ENCODE assay signal across 12 mouse cellular contexts in genomic region chr14:23848529-23849141, GRCm38 (mm10).
DNase-seq lines count a peak whose midpoint lies in the region; ATAC-seq and TF ChIP-seq lines count a peak whose summit lies in the region.
"Had no signal": no experiment of that assay in that cellular context is flagged by ENCODE, and none has a peak within 500 bp of the region (broad histone marks: within the 10 kb centered on the region; RNA-seq: fewer than 3 reads in every experiment).

No protein-coding gene starts in this region.

- no peak overlapping the region for H3K4me2 ChIP-seq in kidney, postnatal 0 days (ENCODE audit: low read length)
- peak overlapping the region; percentile 20; the same call in 1 of the 2 replicates for H3K4me2 ChIP-seq in midbrain, embryonic 14.5 days (ENCODE audit: low read length)
- no peak overlapping the region for H3K4me2 ChIP-seq in intestine, embryonic 15.5 days (replicated peaks)
- H3K4me2 ChIP-seq: midbrain, embryonic 12.5 days had no signal

- WGBS in kidney, postnatal 0 days: 11% methylated on average over 6 of the region's 6 CpGs
- 37% methylated on average over 6 of the region's 6 CpGs for WGBS in kidney, adult 2 months
- 14% methylated on average over 6 of the region's 6 CpGs for WGBS in cerebellum, adult 2 months
- 11% methylated on average over 6 of the region's 6 CpGs for WGBS in midbrain, embryonic 14.5 days
- 33% methylated on average over 6 of the region's 6 CpGs for WGBS in intestine, embryonic 15.5 days
- WGBS in limb, embryonic 10.5 days: 45% methylated on average over 6 of the region's 6 CpGs

- intact Hi-C loops in gastrocnemius, adult 2 months (cut with DNase I): no loop called here

- no peaks in the 10 kb centered on the region for H3K36me3 ChIP-seq in kidney, postnatal 0 days (ENCODE audit: insufficient read depth, low read length)
- H3K36me3 ChIP-seq in kidney, adult 2 months (ENCODE audit: control insufficient read depth, insufficient read depth, low read length): no peaks in the 10 kb centered on the region
- H3K36me3 ChIP-seq in midbrain, embryonic 14.5 days (ENCODE audit: control insufficient read depth, insufficient read depth, low read length): no peaks in the 10 kb centered on the region
- no peaks in the 10 kb centered on the region for H3K36me3 ChIP-seq in intestine, embryonic 15.5 days
- no peaks in the 10 kb centered on the region for H3K36me3 ChIP-seq in limb, embryonic 10.5 days
- H3K36me3 ChIP-seq: midbrain, embryonic 12.5 days had no signal

- peak; percentile 57 for DNase-seq in kidney, postnatal 0 days (ENCODE audit: low spot score)
- no peak for DNase-seq in kidney, adult 2 months
- DNase-seq in brain, embryonic 14.5 days (ENCODE audit: low read depth): peak; percentile 51
- DNase-seq in cerebellum, adult 2 months: peak in 1 of 2 experiments; percentile 58
- peak; percentile 51 for DNase-seq in midbrain, embryonic 14.5 days
- DNase-seq in limb, embryonic 10.5 days (ENCODE audit: low spot score): no peak
- no peak for DNase-seq in gastrocnemius, adult 2 months
- DNase-seq: heart, adult 11 months; liver had no signal

- H3K9ac ChIP-seq in kidney, postnatal 0 days (ENCODE audit: low read depth, low read length): no peak overlapping the region
- H3K9ac ChIP-seq in midbrain, embryonic 14.5 days (replicated peaks; ENCODE audit: low read length): peak overlapping the region; percentile 14; the same call in 1 of the 2 replicates
- no peak overlapping the region for H3K9ac ChIP-seq in intestine, embryonic 15.5 days
- H3K9ac ChIP-seq: midbrain, embryonic 12.5 days had no signal

- H3K4me1 ChIP-seq in kidney, postnatal 0 days (replicated peaks; ENCODE audit: insufficient read depth, low read length): no peaks in the 10 kb centered on the region; the same call in 1 of the 2 replicates
- H3K4me1 ChIP-seq in kidney, adult 2 months (ENCODE audit: control insufficient read depth, insufficient read depth, low read length): no peaks in the 10 kb centered on the region
- H3K4me1 ChIP-seq in cerebellum, adult 2 months (ENCODE audit: control insufficient read depth, insufficient read depth, low read length): peaks cover 6% of the 10 kb centered on the region
- H3K4me1 ChIP-seq in midbrain, embryonic 14.5 days (ENCODE audit: control insufficient read depth, insufficient read depth, low read length): peaks cover 15% of the 10 kb centered on the region
- no peaks in the 10 kb centered on the region for H3K4me1 ChIP-seq in intestine, embryonic 15.5 days (replicated peaks)
- no peaks in the 10 kb centered on the region for H3K4me1 ChIP-seq in limb, embryonic 10.5 days

- no peak overlapping the region for H3K27ac ChIP-seq in kidney, postnatal 0 days
- H3K27ac ChIP-seq in kidney, adult 2 months (ENCODE audit: insufficient read depth, low read depth, low read length): no peak overlapping the region
- H3K27ac ChIP-seq in cerebellum, adult 2 months (ENCODE audit: insufficient read depth, low read length): peak overlapping the region; percentile 39; the same call in 1 of the 2 replicates
- peak overlapping the region; percentile 60 for H3K27ac ChIP-seq in midbrain, embryonic 14.5 days (replicated peaks; ENCODE audit: low read depth, low read length)
- H3K27ac ChIP-seq in intestine, embryonic 15.5 days: no peak overlapping the region
- no peak overlapping the region for H3K27ac ChIP-seq in limb, embryonic 10.5 days
- H3K27ac ChIP-seq in gastrocnemius, adult 2 months: no peak overlapping the region
- H3K27ac ChIP-seq: midbrain, embryonic 12.5 days had no signal

- H3K4me3 ChIP-seq in kidney, postnatal 0 days (replicated peaks; ENCODE audit: low read depth, low read length): no peak overlapping the region
- no peak overlapping the region for H3K4me3 ChIP-seq in kidney, adult 2 months (ENCODE audit: insufficient read depth, low read depth, low read length)
- no peak overlapping the region for H3K4me3 ChIP-seq in cerebellum, adult 2 months (replicated peaks; ENCODE audit: insufficient read depth, low read depth, low read length)
- H3K4me3 ChIP-seq in midbrain, embryonic 14.5 days (replicated peaks; ENCODE audit: low read depth, low read length): no peak overlapping the region
- H3K4me3 ChIP-seq in intestine, embryonic 15.5 days (replicated peaks): no peak overlapping the region
- no peak overlapping the region for H3K4me3 ChIP-seq in limb, embryonic 10.5 days
- H3K4me3 ChIP-seq in gastrocnemius, adult 2 months: no peak overlapping the region
- H3K4me3 ChIP-seq: midbrain, embryonic 12.5 days had no signal

- no peaks in the 10 kb centered on the region for H3K27me3 ChIP-seq in kidney, postnatal 0 days (ENCODE audit: insufficient read depth, low read length)
- H3K27me3 ChIP-seq in kidney, adult 2 months (replicated peaks; ENCODE audit: control insufficient read depth, insufficient read depth, low read length): no peaks in the 10 kb centered on the region
- no peaks in the 10 kb centered on the region; the same call in 1 of the 2 replicates for H3K27me3 ChIP-seq in cerebellum, adult 2 months (ENCODE audit: control insufficient read depth, insufficient read depth, low read length)
- H3K27me3 ChIP-seq in midbrain, embryonic 14.5 days (ENCODE audit: control insufficient read depth, insufficient read depth, low read length): no peaks in the 10 kb centered on the region
- no peaks in the 10 kb centered on the region for H3K27me3 ChIP-seq in intestine, embryonic 15.5 days (replicated peaks)
- no peaks in the 10 kb centered on the region for H3K27me3 ChIP-seq in limb, embryonic 10.5 days (ENCODE audit: low read depth, poor library complexity, severe bottlenecking)
- H3K27me3 ChIP-seq: midbrain, embryonic 12.5 days had no signal

- H3K9me3 ChIP-seq in kidney, postnatal 0 days (replicated peaks; ENCODE audit: low read length): no peaks in the 10 kb centered on the region
- H3K9me3 ChIP-seq in midbrain, embryonic 14.5 days (ENCODE audit: control insufficient read depth, low read length): no peaks in the 10 kb centered on the region
- H3K9me3 ChIP-seq in intestine, embryonic 15.5 days: no peaks in the 10 kb centered on the region
- H3K9me3 ChIP-seq in limb, embryonic 10.5 days (replicated peaks): no peaks in the 10 kb centered on the region
- H3K9me3 ChIP-seq: midbrain, embryonic 12.5 days had no signal

- ATAC-seq in kidney, postnatal 0 days (replicated peaks; ENCODE audit: low FRiP score, low read depth): peak; percentile 52; the same call in 1 of the 2 replicates
- ATAC-seq in midbrain, embryonic 14.5 days (ENCODE audit: low FRiP score, low TSS enrichment): no peak
- no peak for ATAC-seq in intestine, embryonic 15.5 days
- ATAC-seq: intestine, postnatal 0 days had no signal

- TF ChIP-seq CTCF in kidney, postnatal 0 days (IDR thresholded peaks at IDR 0.05; ENCODE audit: low read depth): no peak
- TF ChIP-seq CTCF in kidney, adult 2 months (conservative IDR thresholded peaks at IDR 0.05; ENCODE audit: insufficient read depth, insufficient read length, low read depth, low read length): no peak
- no peak for TF ChIP-seq CTCF in brain, embryonic 14.5 days (IDR thresholded peaks at IDR 0.05; ENCODE audit: borderline replicate concordance, extremely low read depth, insufficient read depth, insufficient read length)
- TF ChIP-seq CTCF in cerebellum, adult 2 months (IDR thresholded peaks at IDR 0.05; ENCODE audit: borderline replicate concordance, insufficient read depth, low read depth, low read length): no peak
- TF ChIP-seq CTCF in gastrocnemius, adult 2 months (IDR thresholded peaks at IDR 0.05): no peak

- TF ChIP-seq POLR2A in kidney, adult 2 months (IDR thresholded peaks at IDR 0.05; ENCODE audit: low read depth, low read length): no peak
- TF ChIP-seq POLR2A in brain, embryonic 14.5 days (IDR thresholded peaks at IDR 0.05; ENCODE audit: borderline replicate concordance, extremely low read depth, insufficient read depth, insufficient read length, poor library complexity, severe bottlenecking): no peak
- no peak for TF ChIP-seq POLR2A in cerebellum, adult 2 months (IDR thresholded peaks at IDR 0.05; ENCODE audit: borderline replicate concordance, insufficient read depth, low read length)

Comparison
In these comparisons a context has a peak if more than half of its experiments do, and no peak if none do; other contexts are left out.
1. DNase-seq: peak in kidney, postnatal 0 days (single experiment), brain, embryonic 14.5 days (single experiment) and midbrain, embryonic 14.5 days (single experiment); none in kidney, adult 2 months (single experiment), limb, embryonic 10.5 days (single experiment) and gastrocnemius, adult 2 months (single experiment).
2. H3K27ac ChIP-seq: peak in cerebellum, adult 2 months (single experiment) and midbrain, embryonic 14.5 days (single experiment); none in kidney, postnatal 0 days (single experiment), kidney, adult 2 months (single experiment), intestine, embryonic 15.5 days (single experiment), limb, embryonic 10.5 days (single experiment) and gastrocnemius, adult 2 months (single experiment).